Mouse (Mus musculus): ENCODE measurements at regions not wholly inside any gene's neighbourhood (a gene's known extent, or its start where the extent isn't known, plus 50 kb on each side); places are given as distances from the start of the nearest gene placed in this dataset.

DNA sequence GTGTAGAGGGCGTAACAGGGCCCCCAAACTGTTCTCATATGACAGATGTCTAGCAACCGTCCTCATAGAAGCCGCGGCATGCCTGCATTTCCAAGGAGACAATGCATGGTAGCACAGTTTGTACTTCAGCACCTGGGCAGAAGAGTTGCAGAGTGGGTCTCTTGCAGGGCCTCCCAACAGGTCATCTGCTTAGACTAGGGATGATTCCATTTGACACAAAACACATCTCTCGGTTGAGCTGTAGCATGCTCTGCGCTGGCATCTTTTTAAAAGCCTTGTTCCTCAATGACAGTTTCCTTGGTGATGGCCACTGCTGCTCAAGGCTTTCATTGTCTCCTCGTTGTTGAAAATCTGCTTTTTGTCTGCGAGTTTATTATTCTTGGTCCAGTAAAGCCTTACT is 546.1 kb downstream of the Ttll7 start:
- H3K27me3 ChIP-seq (replicated peaks) = no peaks in the 10 kb centered on the region
- no peak overlapping the region for H3K4me2 ChIP-seq
- no peak overlapping the region for H3K27ac ChIP-seq (replicated peaks)
- no peak overlapping the region for H3K4me3 ChIP-seq
- H3K4me1 ChIP-seq = no peaks in the 10 kb centered on the region
- no peak overlapping the region for H3K9ac ChIP-seq
- no peaks in the 10 kb centered on the region for H3K9me3 ChIP-seq
- H3K36me3 ChIP-seq = no peaks in the 10 kb centered on the region
- ATAC-seq (ENCODE audit: extremely low read depth, insufficient number of reproducible peaks, low FRiP score, low TSS enrichment) = no peak
- WGBS = 85% methylated on average over 8 of the region's 8 CpGs

DNA sequence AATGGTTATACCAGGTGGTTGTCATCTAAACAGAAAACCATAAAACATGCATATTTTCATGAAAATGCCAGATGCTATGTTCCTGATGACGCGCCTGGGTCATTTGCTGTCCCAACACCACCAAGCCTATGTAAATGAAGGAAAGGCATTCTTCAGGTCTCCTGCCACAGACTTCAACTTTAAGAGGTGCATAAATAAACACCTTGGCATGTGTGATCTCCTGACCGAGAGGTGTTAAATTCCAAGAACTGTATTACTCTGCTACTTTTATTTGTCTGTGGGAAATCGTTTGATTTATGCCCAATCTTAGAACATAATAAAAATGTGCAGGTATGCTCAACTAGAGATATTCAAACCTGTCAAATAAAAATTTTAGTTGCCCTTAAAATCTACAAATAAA is 560.1 kb downstream of the Ttll7 start:
- 78% methylated on average over 4 of the region's 4 CpGs for WGBS

DNA sequence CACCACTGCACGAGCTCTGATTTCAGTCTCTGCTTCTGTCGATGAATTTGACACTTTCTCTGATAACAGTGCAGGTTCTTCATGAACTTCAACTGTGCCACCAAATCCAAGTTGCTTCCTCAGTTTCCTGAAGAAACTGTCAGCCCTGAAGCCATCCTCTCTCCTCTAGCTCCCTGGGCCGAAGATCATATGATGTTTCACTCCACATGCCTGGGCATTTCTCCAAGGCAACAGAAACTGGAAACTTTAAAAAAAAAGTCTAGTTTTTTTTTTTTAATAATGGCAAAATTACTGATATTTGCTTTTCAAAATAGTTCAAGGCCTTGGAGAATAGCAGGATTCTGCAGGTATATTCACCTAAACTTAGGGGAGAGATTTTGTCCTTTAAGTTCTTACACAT is 564.8 kb downstream of the Ttll7 start:
- Histone ChIP-seq H3K27me3 (replicated peaks) (no peaks in the 10 kb centered on the region), H3K4me2 (no peak overlapping the region), H3K9ac (no peak overlapping the region), H3K4me3 (no peak overlapping the region), H3K27ac (replicated peaks) (no peak overlapping the region), H3K9me3 (no peaks in the 10 kb centered on the region), H3K36me3 (no peaks in the 10 kb centered on the region), H3K4me1 (no peaks in the 10 kb centered on the region)
- WGBS = 30% methylated on average over 3 of the region's 3 CpGs
- no peak for ATAC-seq (ENCODE audit: extremely low read depth, insufficient number of reproducible peaks, low FRiP score, low TSS enrichment)

More for the DNA sequence above, 560.1 kb downstream of the Ttll7 start:
- no peaks in the 10 kb centered on the region for H3K36me3 ChIP-seq
- no peaks in the 10 kb centered on the region for H3K27me3 ChIP-seq (replicated peaks)
- H3K4me3 ChIP-seq = no peak overlapping the region
- no peak overlapping the region for H3K4me2 ChIP-seq
- H3K9me3 ChIP-seq = no peaks in the 10 kb centered on the region
- no peaks in the 10 kb centered on the region for H3K4me1 ChIP-seq
- H3K9ac ChIP-seq = no peak overlapping the region
- no peak for ATAC-seq (ENCODE audit: extremely low read depth, insufficient number of reproducible peaks, low FRiP score, low TSS enrichment)
- no peak overlapping the region for H3K27ac ChIP-seq (replicated peaks)

DNA sequence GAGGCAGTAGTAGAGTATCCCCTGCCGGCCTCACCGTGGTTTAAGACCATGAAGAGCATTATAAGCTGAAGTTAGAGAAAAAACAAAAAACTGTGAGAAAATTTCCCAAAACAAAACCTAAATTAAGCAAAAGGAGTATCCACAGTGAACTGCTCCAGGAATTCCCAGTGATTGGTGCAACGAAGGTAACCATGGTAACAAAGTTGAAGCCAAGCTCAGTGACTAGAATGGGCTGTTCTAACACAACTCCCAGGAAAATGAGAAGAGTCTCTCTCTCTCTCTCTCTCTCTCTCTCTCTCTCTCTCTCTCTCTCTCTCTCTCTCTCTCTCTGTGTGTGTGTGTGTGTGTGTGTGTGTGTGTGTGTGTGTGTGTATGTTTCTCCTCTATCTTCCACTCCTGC is 567.0 kb downstream of the Ttll7 start:
- ATAC-seq (ENCODE audit: extremely low read depth, insufficient number of reproducible peaks, low FRiP score, low TSS enrichment) = no peak

DNA sequence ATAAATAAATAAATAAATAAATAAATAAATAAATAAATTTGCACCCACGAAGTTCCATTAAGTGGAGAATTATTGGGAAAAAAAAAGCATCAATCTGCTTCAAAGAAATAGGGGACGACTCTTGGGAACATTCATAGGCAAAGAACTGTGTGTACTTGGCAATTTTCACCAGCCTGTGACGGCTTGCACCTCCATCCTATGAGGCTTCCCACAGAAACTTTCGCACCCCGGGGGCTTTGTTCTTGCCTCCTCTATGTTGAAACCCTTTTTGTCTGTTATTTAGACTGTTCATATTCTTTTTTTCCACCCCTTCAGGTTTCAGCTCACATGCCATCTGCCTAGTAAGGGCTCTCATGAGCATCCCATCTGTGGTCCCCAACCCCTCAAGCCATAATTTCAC is 570.0 kb downstream of the Ttll7 start:
- WGBS = 80% methylated on average over 5 of the region's 5 CpGs
- Histone ChIP-seq H3K27ac (replicated peaks) (no peak overlapping the region), H3K4me3 (no peak overlapping the region), H3K36me3 (no peaks in the 10 kb centered on the region), H3K4me1 (no peaks in the 10 kb centered on the region), H3K9me3 (0 out of 2 replicates have a peak, but pooled peaks cover 3% of the 10 kb centered on the region), H3K27me3 (replicated peaks) (no peaks in the 10 kb centered on the region), H3K4me2 (no peak overlapping the region), H3K9ac (no peak overlapping the region)
- ATAC-seq (ENCODE audit: extremely low read depth, insufficient number of reproducible peaks, low FRiP score, low TSS enrichment) = no peak

More for the DNA sequence above, 567.0 kb downstream of the Ttll7 start:
- WGBS = 59% methylated on average over 3 of the region's 3 CpGs
- Histone ChIP-seq H3K4me3 (no peak overlapping the region), H3K4me1 (no peaks in the 10 kb centered on the region), H3K9me3 (no peaks in the 10 kb centered on the region), H3K27me3 (replicated peaks) (no peaks in the 10 kb centered on the region), H3K4me2 (no peak overlapping the region), H3K27ac (replicated peaks) (no peak overlapping the region), H3K36me3 (no peaks in the 10 kb centered on the region), H3K9ac (no peak overlapping the region)

DNA sequence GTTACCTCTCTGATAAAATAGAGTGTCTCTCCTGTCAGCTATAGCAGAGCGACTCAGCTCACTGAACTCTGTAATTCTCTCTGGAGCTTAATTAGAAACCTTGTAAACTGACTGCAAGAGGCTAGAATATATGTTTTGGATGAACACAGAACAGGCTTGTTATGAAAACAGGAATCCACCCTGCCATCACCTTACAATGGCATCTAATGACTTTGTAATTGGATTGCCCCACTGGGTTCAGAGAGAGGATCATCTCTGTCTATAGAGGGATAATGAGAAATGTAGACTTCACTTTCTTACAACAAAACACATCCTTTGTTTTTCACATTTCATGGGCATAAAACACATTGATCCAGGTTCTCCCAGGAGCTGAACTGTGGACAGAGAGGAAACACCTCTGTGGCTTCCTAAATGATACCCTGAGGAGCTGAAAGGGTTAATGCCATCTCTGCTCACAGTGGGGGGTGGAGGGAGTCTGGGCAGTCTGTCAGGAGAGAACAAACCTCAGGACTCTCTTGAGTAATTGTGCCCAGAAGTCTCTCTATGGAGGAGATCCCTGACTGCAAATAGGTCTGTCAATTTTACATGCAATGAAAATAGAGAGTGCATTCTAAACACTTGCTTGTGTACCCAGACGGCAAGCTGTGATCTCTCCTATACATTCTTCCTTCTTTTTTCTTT is 571.9 kb downstream of the Ttll7 start:
- H3K9me3 ChIP-seq = 0 out of 2 replicates have a peak, but pooled peaks cover 3% of the 10 kb centered on the region
- H3K4me1 ChIP-seq = no peaks in the 10 kb centered on the region
- no peak for ATAC-seq (ENCODE audit: extremely low read depth, insufficient number of reproducible peaks, low FRiP score, low TSS enrichment)
- no peaks in the 10 kb centered on the region for H3K27me3 ChIP-seq (replicated peaks)
- no peaks in the 10 kb centered on the region for H3K36me3 ChIP-seq
- H3K27ac ChIP-seq (replicated peaks) = no peak overlapping the region
- no peak overlapping the region for H3K4me2 ChIP-seq
- H3K9ac ChIP-seq = no peak overlapping the region
- 46% methylated on average over 2 of the region's 2 CpGs for WGBS
- H3K4me3 ChIP-seq = no peak overlapping the region

DNA sequence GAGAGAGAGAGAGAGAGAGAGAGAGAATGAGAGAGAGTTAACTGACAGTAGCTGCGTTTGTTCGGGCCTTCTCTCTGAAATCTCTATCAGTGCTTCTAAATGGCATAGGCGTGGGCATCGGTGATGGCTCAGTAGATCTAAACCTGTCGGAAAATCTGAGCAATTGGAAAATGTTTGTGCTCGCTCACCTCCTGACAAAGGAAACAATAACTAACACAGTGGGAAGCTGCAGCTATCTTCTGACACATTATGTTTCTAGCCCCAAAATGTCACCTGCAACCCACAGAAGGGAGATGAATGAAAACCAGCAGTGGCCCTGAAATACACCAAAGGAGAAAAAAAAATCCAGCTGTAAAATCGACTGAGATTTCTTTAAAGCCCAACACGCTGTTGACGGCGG is 576.7 kb downstream of the Ttll7 start:
- H3K9me3 ChIP-seq = 0 out of 2 replicates have a peak, but pooled peaks cover 3% of the 10 kb centered on the region
- ATAC-seq (ENCODE audit: extremely low read depth, insufficient number of reproducible peaks, low FRiP score, low TSS enrichment) = no peak
- H3K9ac ChIP-seq = no peak overlapping the region
- H3K4me1 ChIP-seq = no peaks in the 10 kb centered on the region
- H3K4me3 ChIP-seq = no peak overlapping the region
- H3K27me3 ChIP-seq (replicated peaks) = no peaks in the 10 kb centered on the region
- no peaks in the 10 kb centered on the region for H3K36me3 ChIP-seq
- WGBS = 65% methylated on average over 10 of the region's 10 CpGs
- no peak overlapping the region for H3K4me2 ChIP-seq
- H3K27ac ChIP-seq (replicated peaks) = no peak overlapping the region

DNA sequence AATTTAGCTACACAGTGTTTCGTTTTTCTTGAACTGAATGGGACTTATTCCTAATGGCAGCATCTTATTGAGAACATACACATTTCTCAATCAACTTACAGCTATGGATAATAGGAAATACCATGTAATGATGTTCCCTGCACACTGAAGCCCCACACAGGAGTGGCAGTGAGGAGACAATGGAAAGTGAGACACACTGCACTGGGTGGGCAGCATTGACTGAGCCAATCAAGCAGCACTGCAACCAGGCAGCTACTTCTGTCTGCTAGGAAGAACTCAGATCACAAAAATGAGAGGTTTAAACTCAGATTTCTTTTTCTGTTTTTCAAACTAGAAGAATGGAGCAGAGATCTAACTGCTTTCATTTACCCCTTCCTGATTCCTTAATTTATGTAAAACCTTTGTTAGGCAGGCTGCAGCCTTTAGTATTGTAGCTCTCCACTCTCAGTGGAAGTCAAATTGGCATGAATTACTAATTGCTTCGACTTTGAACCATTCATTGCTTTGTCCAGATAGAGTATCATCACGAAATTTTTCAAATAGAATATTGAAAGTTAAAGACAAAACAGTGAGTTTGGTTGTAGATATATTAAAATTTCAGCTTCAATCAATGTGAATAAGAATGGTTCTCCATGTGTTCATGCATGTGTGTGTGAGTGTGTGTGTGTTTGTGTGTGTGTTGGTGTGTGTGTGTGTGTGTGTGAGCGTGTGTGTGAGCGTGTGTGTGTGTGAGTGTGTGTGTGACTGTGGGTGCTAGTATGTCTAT is 590.9 kb downstream of the Ttll7 start:
- H3K36me3 ChIP-seq = no peaks in the 10 kb centered on the region
- 59% methylated on average over 5 of the region's 5 CpGs for WGBS
- no peak for ATAC-seq (ENCODE audit: extremely low read depth, insufficient number of reproducible peaks, low FRiP score, low TSS enrichment)
- H3K4me3 ChIP-seq = no peak overlapping the region
- no peaks in the 10 kb centered on the region for H3K27me3 ChIP-seq (replicated peaks)
- H3K27ac ChIP-seq (replicated peaks) = no peak overlapping the region
- no peak overlapping the region for H3K4me2 ChIP-seq
- H3K9ac ChIP-seq = no peak overlapping the region
- no peaks in the 10 kb centered on the region for H3K9me3 ChIP-seq
- no peaks in the 10 kb centered on the region for H3K4me1 ChIP-seq

DNA sequence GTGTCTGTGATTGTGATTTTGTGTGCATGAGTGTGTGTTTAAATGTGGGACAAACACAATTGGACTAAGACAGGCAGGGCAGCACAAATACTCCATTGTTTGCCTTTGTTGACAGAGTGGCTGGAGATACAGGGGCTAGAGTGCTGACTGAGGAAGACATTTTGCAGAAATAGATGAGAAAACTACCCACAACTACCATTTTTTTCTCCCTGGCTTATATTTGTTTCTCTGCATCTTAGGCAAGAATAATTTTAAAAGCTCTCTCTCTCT is 591.5 kb downstream of the Ttll7 start:
- no peaks in the 10 kb centered on the region for H3K36me3 ChIP-seq
- no peak for ATAC-seq (ENCODE audit: extremely low read depth, insufficient number of reproducible peaks, low FRiP score, low TSS enrichment)
- H3K4me3 ChIP-seq = no peak overlapping the region
- H3K9ac ChIP-seq = no peak overlapping the region
- H3K27me3 ChIP-seq (replicated peaks) = no peaks in the 10 kb centered on the region
- H3K4me2 ChIP-seq = no peak overlapping the region
- no peak overlapping the region for H3K27ac ChIP-seq (replicated peaks)
- H3K9me3 ChIP-seq = no peaks in the 10 kb centered on the region
- no peaks in the 10 kb centered on the region for H3K4me1 ChIP-seq

DNA sequence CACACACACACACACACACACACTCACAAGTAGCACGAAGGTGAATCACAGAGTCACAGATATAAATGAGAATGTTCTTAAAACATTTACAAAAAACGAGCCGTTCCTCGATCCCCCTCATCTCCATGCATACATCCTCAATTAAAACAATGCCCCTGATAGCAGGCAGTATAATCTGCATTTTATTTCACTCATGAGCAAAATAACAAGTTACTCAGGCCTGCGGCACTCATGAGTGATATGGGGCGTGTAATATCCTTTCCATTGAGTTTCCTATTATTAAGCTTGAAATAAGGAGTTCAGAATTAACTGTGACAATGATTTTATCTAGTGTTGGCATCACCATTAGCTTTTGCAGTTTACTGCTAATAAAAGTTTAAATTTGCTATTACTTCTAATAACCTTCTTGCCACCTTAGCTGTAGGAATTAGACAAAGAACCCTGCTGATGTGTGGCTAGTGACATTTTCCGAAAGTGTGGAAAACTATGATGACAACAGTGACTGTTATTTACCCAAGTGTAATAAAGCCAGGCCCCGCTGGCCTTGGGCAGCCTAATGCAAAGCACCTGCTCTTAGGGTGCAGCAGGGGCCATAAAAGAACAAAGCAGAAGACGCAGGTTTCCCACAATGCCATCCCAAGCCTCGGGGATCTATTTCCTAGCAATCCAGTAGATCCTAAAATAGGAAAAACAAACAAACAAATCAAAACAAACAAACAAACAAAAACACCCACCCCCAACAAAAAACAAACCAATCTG is 592.0 kb downstream of the Ttll7 start:
- Histone ChIP-seq H3K4me1 (no peaks in the 10 kb centered on the region), H3K9ac (no peak overlapping the region), H3K27ac (replicated peaks) (no peak overlapping the region), H3K27me3 (replicated peaks) (no peaks in the 10 kb centered on the region), H3K4me3 (no peak overlapping the region), H3K36me3 (no peaks in the 10 kb centered on the region), H3K4me2 (no peak overlapping the region), H3K9me3 (no peaks in the 10 kb centered on the region)
- no peak for ATAC-seq (ENCODE audit: extremely low read depth, insufficient number of reproducible peaks, low FRiP score, low TSS enrichment)
- 78% methylated on average over 10 of the region's 10 CpGs for WGBS

DNA sequence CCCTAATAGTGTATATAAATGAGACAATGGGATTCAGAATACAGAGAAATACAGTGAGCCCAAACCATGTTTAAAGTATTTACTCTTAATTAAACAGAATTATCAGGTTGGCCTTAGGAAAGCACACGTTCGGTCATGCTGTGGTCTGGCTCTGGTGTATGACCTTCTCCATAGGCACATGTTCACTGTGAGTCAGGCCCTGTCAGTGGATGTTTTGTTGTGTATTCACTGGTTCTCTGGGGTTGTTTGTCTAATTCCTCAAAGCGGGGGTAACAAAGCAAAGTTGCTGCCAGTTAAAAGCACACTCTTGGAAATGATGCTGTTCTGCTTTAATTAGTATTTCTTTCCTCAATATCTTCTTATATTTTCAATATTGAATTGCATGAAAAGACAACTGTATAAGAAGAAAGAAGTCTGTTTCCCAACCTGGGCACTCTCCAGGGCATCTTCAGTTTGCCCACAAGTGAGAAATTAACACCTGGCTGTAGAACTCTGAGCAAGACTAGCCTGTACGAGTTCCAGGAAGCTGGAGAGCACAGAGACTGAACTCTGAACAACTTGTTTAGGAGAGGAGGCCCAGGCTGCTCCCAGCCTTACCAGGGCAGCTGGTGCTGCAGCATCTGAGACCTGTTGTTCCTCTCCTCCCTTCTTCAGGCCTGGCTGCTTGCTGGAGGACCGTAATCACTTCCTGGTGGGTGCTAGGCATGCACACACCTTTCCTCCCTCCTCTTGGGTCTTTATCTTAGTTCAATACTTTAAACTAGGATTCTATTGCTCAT is 593.1 kb downstream of the Ttll7 start:
- no peaks in the 10 kb centered on the region for H3K36me3 ChIP-seq
- no peaks in the 10 kb centered on the region for H3K4me1 ChIP-seq
- no peak overlapping the region for H3K4me3 ChIP-seq
- H3K27me3 ChIP-seq (replicated peaks) = no peaks in the 10 kb centered on the region
- H3K4me2 ChIP-seq = no peak overlapping the region
- H3K9me3 ChIP-seq = no peaks in the 10 kb centered on the region
- ATAC-seq (ENCODE audit: extremely low read depth, insufficient number of reproducible peaks, low FRiP score, low TSS enrichment) = no peak
- no peak overlapping the region for H3K27ac ChIP-seq (replicated peaks)
- 81% methylated on average over 5 of the region's 5 CpGs for WGBS
- no peak overlapping the region for H3K9ac ChIP-seq
